Mouse (Mus musculus): ENCODE results near the gene Zfp36l1. TPM values are rescaled to one million over a fixed set of nuclear protein-coding genes. Genes with fewer than 3 reads are reported as not detected.

Gene Zfp36l1
- polyA plus RNA-seq (2014; fragmentation: Illumina TruSeq; extraction: RNeasy Lipid Tissue Mini Kit (QIAGEN cat#74804); ENCODE audit: low read depth, low replicate concordance) = 365 TPM

GRCm38 (mm10) chr12:80112852-80113551 is at the start of gene Zfp36l1:
Gene Zfp36l1 (minus strand): TSS chr12:80113013.

Other genes starting within 250 kb of the Zfp36l1 start
- gene Actn1, start 147.4 kb upstream of the Zfp36l1 start, polyA plus RNA-seq (2014; fragmentation: Illumina TruSeq; extraction: RNeasy Lipid Tissue Mini Kit (QIAGEN cat#74804); ENCODE audit: low read depth, low replicate concordance) = 7.6 TPM

Measured in liver, adult 10 weeks (tissue).